Mouse (Mus musculus) right cerebral cortex, adult 2 months (tissue): ENCODE results near the gene Cenpp.

ENCODE experiments used
- DNase-seq, 2 experiments: peaks; one replicate each; pipeline ENCODE4 v3.0.0; 2021 to 2022; ENCODE audit warnings: low spot score in 2 of 2

Gene Cenpp

GRCm38 (mm10) chr13:49652481-49653179, at the start of gene Cenpp, which contains the start of gene Nol8:
Gene Cenpp, minus strand, starts transcription at chr13:49652785.
Gene Nol8, plus strand, starts transcription at chr13:49653078.
- peak; percentile 99 to 100 for DNase-seq

DNA sequence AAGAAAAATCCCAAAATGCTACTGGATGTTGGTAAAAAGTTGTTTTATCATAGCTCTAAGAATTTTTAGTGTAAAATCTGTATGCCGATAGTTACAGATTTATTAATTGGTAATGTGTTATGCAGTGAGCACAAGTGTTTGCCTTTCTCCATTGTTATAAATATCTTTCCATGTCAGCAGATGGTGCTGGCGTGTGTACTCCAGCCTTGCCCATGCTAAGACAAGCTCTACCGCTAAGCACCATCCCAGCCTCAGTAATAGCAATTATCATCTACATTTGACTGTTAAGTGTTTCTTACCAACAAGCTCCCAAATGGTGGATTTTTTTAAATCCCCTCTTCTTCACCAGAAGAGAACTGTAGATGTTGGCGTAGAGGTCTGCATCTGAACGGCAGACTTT, 38.5 kb upstream of the Cenpp start:
- no peak for DNase-seq

DNA sequence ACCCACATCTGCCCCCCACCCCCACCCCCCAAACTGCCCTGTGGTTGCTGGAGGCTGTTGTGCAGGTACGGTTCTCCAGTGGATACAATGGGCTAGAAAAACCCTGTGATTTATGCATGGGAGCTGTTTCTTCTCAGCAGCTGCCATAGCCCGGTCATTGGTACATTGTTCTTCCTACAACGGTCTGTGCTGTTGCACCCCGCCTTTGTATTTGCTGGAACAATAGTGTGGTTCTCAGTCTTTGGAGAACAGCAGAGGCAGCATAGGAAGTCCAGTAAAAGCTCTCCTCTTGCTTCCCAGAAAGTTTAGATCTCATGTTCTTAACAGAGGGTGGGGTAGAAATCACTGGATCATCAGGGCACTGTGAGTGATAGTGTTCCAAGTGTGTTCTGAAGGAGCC, 31.7 kb upstream of the Cenpp start:
- no peak for DNase-seq

DNA sequence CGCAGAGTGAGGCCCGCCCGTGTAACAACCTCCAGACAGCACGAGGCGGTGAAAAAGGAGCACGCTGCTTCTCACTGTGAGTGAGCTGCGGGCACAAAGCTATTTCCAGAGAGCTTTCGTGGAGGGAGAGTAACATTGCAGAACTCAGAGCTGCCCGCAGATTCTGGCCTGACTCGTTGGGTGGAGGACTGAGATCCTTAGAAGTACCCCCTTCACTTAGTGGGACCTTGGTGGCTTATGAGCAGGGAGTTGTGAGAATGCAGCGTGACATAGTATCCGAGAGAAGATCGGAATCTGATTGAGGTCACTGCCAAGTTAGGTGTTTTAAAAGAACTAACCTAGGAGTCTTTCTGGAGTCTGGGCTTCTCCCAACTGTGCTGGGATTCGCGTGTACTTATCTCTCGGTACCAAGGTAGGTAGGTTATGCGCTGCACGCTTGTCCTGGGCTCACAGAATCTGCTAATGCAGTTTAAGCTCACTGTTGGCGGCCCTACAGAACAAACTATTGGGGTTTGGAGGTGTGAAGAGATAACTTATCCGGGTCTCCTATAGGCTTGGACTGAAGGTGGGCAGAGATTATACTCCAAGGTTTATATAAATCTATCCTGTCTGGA, 29.8 kb upstream of the Cenpp start:
- DNase-seq, result no peak

DNA sequence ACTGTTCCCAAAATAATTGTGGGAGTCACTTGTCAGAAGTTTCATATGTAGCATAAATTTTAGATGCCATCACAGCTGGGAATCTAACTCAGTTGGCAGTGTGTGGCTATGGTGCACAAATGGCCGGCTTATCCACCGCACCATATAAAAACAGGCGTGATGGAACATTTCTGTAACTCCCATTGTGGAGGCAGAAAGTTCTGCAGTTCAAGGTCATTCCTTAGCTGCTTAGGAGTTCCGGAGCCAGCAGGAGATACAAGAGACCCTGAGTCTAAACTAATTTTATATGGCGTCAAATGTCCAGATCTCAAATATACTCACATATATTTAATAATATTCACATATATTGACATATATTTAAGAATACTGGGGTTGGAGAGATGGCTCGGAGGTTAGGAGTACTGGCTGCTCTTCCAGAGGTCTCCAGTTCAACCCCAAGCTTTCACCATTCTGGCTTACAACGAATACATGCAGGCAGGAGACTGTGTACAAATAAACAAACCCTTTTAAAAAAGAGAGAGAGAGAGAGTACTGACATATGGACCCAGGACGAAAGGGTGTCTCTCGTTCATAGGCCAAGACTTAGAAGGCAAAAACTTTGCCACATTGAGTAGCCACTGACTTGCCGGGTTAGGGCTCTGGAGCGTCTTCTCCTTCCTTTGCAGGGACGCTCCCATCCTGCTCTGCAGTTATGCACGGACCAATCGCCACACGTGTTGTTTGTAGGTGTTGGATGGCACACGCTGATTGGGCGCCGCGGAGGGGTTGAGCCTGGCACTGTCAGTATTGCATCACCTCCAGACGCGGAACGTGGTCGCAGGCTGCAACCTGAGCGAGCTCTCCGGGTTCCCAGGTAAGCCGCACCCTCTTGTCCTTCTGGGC, 29.0 kb upstream of the Cenpp start, which contains the start of gene Iars:
Iars (plus strand) TSS at position 750 of the 882 bp plus-strand sequence.
- DNase-seq, result peak; percentile 100

- DNase-seq, result no peak
Measured at GRCm38 (mm10) chr13:49677793-49678192, 25.2 kb upstream of the Cenpp start.

DNA sequence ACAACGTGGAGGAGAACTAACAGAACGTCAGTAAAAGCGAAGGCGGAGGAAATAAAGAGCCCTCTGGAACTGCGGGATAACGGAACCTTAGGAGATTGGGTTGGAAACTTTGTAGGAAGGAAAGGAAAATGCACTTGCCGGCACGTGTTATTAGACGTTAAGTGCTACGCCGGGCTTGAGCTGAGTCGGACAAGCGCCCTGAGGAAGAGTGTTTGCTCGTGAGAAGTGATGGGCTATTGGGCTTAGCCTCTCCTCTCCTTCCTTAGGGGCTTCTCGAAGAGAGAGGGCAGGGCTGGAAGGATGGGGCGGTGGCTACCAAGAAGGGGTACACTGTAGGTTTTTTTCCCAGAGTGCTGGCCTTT, 576 bp upstream of the Cenpp start:
- DNase-seq, result no peak

- DNase-seq, result no peak
Measured at GRCm38 (mm10) chr13:49651781-49652351, 719 bp downstream of the Cenpp start.

DNA sequence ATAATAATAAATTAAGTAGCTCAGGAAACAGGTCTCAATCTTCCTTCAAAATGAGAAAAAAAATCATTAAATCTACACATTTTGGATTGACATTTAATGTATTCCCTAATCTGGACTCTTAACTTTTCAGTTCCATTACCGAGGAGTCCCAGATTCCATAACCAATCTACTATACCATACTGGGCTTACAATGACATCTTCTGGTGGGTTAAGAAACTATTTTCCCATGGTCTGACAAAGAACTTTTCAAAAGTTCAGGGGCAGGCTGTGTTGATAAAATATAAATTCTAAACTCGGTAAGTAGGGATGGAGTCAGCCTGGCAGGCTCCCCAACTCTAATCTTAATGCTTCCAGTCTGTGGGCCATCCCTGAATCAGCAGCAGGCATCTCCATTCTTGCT, 1.4 kb downstream of the Cenpp start:
- DNase-seq, result no peak

DNA sequence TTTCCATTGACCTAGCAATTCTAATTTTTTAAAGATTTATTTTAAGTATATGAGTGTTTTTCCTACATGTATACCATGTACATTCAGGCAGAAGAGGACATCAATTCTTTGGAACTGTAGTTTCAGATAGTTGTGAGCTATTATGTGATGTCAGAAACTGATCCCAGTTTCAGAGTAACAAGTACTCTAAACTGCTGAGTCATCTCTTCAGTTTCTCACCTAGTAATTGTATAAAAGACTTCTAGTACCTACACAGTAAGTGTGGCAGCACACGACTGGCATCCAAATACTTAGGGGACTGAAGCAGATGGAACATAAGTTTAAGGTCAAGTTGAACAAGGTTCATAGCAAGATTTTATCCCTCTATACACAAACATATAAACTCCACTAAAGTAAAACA, 6.6 kb downstream of the Cenpp start:
- DNase-seq, result no peak

- peak; percentile 12 to 29 for DNase-seq
Measured at GRCm38 (mm10) chr13:49644731-49645529, 7.7 kb downstream of the Cenpp start.

DNA sequence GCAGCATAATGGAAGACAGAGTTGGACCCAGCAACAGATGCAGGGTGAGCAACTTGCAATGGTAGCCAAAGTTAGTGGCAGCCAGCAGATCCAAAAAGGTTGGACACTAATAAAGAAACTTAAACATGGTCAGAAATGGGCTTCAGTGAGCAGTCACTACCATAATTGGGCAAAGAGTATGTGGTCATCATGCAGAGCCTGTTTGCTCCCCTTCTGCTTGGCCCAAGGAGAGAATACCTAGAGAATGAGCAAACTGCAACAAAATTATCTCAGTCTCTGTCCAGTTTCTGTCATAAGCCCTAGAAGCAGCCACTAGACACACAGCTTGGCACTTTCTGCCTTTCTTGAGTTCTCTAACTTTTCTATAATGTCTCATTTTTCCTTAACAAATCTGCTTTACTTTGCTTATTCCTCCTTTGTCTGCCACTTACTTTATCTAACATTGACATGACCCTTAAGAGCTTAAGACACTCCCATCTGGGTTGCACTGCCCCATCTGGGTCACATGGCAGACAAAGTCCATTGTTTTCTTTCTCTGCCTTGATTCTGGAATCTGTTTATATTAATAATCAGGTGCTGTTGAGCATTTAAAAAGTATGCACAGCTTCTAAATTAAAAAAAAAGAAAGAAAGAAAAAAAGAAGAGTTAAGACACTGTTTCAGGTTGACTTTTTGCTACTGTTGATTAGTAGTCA, 8.8 kb downstream of the Cenpp start:
- DNase-seq, result no peak

- DNase-seq, result no peak
Measured at GRCm38 (mm10) chr13:49642650-49643049, 9.9 kb downstream of the Cenpp start.

GRCm38 (mm10) chr13:49639965-49640364, 12.6 kb downstream of the Cenpp start:
- DNase-seq, result no peak

- no peak for DNase-seq
Measured at GRCm38 (mm10) chr13:49629076-49629475, 23.5 kb downstream of the Cenpp start.

GRCm38 (mm10) chr13:49628167-49628566, 24.4 kb downstream of the Cenpp start:
- DNase-seq, result no peak

DNA sequence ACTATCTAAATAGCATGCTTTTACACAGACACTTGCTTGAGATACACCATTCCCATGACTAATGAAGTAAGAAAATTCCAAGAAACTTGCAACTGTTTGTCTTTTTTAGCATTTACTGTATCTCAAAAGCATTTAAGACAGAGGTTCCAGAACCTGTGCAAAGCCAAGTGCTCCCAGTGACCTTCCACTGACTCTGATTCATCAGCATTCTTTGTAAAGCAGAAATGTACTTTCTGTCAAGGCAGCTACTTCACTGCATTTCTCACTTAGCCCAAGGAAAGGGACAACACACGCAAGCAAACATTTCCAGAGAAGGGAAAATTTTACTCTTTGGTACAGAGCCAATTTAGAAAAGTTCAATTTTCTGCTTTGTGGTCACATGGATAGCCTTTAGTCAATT, 29.4 kb downstream of the Cenpp start:
- no peak for DNase-seq

DNA sequence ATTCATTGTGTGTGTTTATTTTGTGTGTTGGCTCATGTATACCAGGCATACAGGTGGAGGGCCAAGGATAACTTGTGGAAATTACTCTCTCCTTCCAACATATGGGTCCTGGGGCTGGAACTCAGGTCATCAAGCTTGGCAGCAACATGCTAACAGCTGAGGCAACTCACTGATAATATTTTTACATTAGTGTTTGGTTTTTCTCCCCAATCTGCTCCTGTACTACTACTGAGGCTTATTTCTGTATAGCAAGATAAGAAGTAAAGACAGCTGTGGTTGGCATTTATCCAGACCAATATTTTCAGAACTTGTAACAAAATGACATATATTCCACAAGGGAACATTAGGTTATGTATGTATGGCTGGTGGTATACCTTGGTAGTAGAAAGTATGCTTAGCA, 34.2 kb downstream of the Cenpp start:
- DNase-seq, result no peak

DNA sequence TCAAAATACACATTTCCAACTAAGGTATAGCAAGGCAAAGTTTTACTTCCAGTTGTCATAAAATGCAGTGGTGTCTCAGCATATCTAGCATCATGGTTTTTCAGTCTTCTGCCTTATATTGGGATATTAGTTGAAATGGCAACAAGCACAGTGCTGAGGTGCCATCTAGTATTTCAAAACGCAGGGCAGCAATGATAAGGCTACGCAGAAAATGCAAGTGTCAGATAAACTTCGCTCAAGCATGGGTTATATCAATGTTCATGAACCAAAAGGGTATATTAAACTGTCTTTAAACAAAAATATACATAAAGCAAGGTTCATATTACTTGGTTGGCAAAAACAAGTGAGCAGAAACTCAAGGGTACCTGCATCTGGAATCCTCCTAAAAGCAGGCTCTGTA, 35.6 kb downstream of the Cenpp start:
- no peak for DNase-seq

- DNase-seq, result no peak
Measured at GRCm38 (mm10) chr13:49608589-49609322, 43.8 kb downstream of the Cenpp start.
